Mouse (Mus musculus): ENCODE measurements around the gene Zbtb34. TPM values are rescaled to one million over a fixed set of nuclear protein-coding genes. Genes with fewer than 3 reads are reported as not detected.

Zbtb34 gene
- polyA plus RNA-seq, 1 experiment from 2014 or later: 9.3 TPM

GRCm38 (mm10) chr2:33426640-33427398 lies 4.3 kb downstream of the Zbtb34 start:
- Histone ChIP-seq H3K27me3 (ENCODE audit: control insufficient read depth, insufficient read depth, low read depth, low read length) (no peaks in the 10 kb centered on the region), H3K9ac (ENCODE audit: low read length) (no peak overlapping the region), H3K9me3 (ENCODE audit: control insufficient read depth, low read length) (no peaks in the 10 kb centered on the region), H3K4me2 (ENCODE audit: low read depth, low read length) (no peak overlapping the region), H3K36me3 (ENCODE audit: control insufficient read depth, insufficient read depth, low read length) (peaks cover 11% of the 10 kb centered on the region; the same call in 1 of the 2 replicates), H3K27ac (ENCODE audit: low read length) (no peak overlapping the region), H3K4me3 (ENCODE audit: low read length) (no peak overlapping the region), H3K4me1 (replicated peaks; ENCODE audit: control insufficient read depth, insufficient read depth, low read length) (peaks cover 22% of the 10 kb centered on the region)
- WGBS: 80% methylated on average over 10 of the region's 10 CpGs
- no peak for ATAC-seq (ENCODE audit: low read depth)

DNA sequence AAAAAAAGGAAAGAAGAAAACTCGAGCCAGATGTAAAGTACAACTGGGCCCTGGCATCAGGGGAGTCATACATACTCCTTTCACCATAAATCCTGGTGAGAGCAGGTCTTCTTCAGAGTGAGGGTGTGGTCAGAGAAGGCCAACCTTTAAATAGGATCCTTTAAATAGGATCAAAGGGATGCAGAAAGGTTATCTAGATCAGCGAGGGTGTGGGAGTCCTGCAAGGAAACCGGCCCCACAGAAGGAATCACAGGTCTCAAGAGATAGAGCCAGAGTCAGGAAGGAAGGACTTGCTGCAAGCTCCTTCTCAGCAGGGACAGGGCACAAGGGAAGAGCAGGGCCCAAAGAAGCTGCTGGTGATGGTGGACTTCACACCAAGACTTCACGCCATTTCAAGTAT lies 13.7 kb downstream of the Zbtb34 start:
- H3K4me1 ChIP-seq (replicated peaks; ENCODE audit: control insufficient read depth, insufficient read depth, low read length): 0 out of 2 replicates have a peak, but pooled peaks cover 3% of the 10 kb centered on the region
- H3K4me3 ChIP-seq (ENCODE audit: low read length): no peak overlapping the region
- H3K9ac ChIP-seq (ENCODE audit: low read length): no peak overlapping the region
- no peaks in the 10 kb centered on the region for H3K27me3 ChIP-seq (ENCODE audit: control insufficient read depth, insufficient read depth, low read depth, low read length)
- ATAC-seq (ENCODE audit: low read depth): no peak
- no peak overlapping the region for H3K27ac ChIP-seq (ENCODE audit: low read length)
- 0 out of 2 replicates have a peak, but pooled peaks cover 8% of the 10 kb centered on the region for H3K36me3 ChIP-seq (ENCODE audit: control insufficient read depth, insufficient read depth, low read length)
- no peaks in the 10 kb centered on the region for H3K9me3 ChIP-seq (ENCODE audit: control insufficient read depth, low read length)
- no peak overlapping the region for H3K4me2 ChIP-seq (ENCODE audit: low read depth, low read length)
- 57% methylated on average over 4 of the region's 4 CpGs for WGBS

DNA sequence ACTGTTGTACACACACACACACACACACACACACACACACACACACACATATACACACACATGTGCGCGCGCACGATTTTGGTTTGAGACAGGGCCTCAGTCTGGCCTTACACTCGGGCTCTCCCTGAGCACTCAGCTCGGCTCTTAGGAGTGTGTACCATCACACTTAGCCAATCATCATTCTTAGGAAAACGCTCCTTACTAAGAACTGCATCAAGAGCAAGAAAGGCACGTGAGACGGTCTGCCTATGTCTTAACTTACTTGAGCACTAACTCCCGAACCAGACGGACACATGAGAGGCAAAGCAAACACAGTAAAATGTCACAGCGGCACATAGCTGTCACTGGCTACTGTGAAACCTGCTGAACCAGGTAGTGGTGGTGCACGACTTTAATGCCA lies 17.1 kb downstream of the Zbtb34 start:
- H3K27ac ChIP-seq (ENCODE audit: low read length): peak overlapping the region; percentile 49; the same call in 1 of the 2 replicates
- 52% methylated on average over 13 of the region's 13 CpGs for WGBS

DNA sequence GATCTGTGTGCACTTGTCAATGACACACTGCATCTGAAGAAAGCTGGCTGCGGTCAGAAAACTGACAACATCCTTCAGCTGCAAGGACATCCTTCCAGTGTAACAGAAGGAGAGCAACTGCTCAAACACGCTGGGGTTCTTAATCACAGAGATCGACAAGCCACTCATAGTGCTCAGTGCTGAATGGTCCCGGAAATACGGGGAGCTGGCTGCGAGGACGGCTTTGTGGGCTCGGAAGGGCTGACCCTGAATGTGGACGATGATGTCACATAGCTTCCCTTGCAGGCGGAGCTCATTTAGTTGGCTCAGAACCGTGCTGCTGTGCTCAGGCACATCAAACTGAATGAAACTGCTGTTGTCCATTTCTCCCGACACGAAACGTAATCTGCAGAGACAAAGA lies 19.0 kb downstream of the Zbtb34 start:
- Histone ChIP-seq H3K27me3 (ENCODE audit: control insufficient read depth, insufficient read depth, low read depth, low read length) (no peaks in the 10 kb centered on the region), H3K4me3 (ENCODE audit: low read length) (no peak overlapping the region), H3K27ac (ENCODE audit: low read length) (no peak overlapping the region), H3K9me3 (ENCODE audit: control insufficient read depth, low read length) (no peaks in the 10 kb centered on the region), H3K4me2 (ENCODE audit: low read depth, low read length) (no peak overlapping the region), H3K4me1 (replicated peaks; ENCODE audit: control insufficient read depth, insufficient read depth, low read length) (0 out of 2 replicates have a peak, but pooled peaks cover 8% of the 10 kb centered on the region), H3K36me3 (ENCODE audit: control insufficient read depth, insufficient read depth, low read length) (peaks cover 21% of the 10 kb centered on the region), H3K9ac (ENCODE audit: low read length) (no peak overlapping the region)
- no peak for ATAC-seq (ENCODE audit: low read depth)
- whole genome bisulfite sequencing: 76% methylated on average over 14 of the region's 14 CpGs

More for the DNA sequence above, 17.1 kb downstream of the Zbtb34 start:
- H3K4me3 ChIP-seq (ENCODE audit: low read length): no peak overlapping the region
- no peak overlapping the region for H3K4me2 ChIP-seq (ENCODE audit: low read depth, low read length)
- H3K27me3 ChIP-seq (ENCODE audit: control insufficient read depth, insufficient read depth, low read depth, low read length): no peaks in the 10 kb centered on the region
- H3K9ac ChIP-seq (ENCODE audit: low read length): no peak overlapping the region
- peaks cover 19% of the 10 kb centered on the region for H3K36me3 ChIP-seq (ENCODE audit: control insufficient read depth, insufficient read depth, low read length)
- H3K4me1 ChIP-seq (replicated peaks; ENCODE audit: control insufficient read depth, insufficient read depth, low read length): 0 out of 2 replicates have a peak, but pooled peaks cover 10% of the 10 kb centered on the region
- peak; percentile 90 for ATAC-seq (ENCODE audit: low read depth)
- no peaks in the 10 kb centered on the region for H3K9me3 ChIP-seq (ENCODE audit: control insufficient read depth, low read length)

- no peaks in the 10 kb centered on the region; the same call in 1 of the 2 replicates for H3K36me3 ChIP-seq (ENCODE audit: control insufficient read depth, insufficient read depth, low read length)
- H3K4me1 ChIP-seq (replicated peaks; ENCODE audit: control insufficient read depth, insufficient read depth, low read length): no peaks in the 10 kb centered on the region
- H3K27me3 ChIP-seq (ENCODE audit: control insufficient read depth, insufficient read depth, low read depth, low read length): no peaks in the 10 kb centered on the region
- WGBS: 63% methylated on average over 4 of the region's 4 CpGs
- no peaks in the 10 kb centered on the region for H3K9me3 ChIP-seq (ENCODE audit: control insufficient read depth, low read length)
- H3K9ac ChIP-seq (ENCODE audit: low read length): no peak overlapping the region
- no peak overlapping the region for H3K27ac ChIP-seq (ENCODE audit: low read length)
- no peak overlapping the region for H3K4me3 ChIP-seq (ENCODE audit: low read length)
- no peak for ATAC-seq (ENCODE audit: low read depth)
- no peak overlapping the region for H3K4me2 ChIP-seq (ENCODE audit: low read depth, low read length)
Observed at GRCm38 (mm10) chr2:33403511-33404003, 27.6 kb downstream of the Zbtb34 start.

DNA sequence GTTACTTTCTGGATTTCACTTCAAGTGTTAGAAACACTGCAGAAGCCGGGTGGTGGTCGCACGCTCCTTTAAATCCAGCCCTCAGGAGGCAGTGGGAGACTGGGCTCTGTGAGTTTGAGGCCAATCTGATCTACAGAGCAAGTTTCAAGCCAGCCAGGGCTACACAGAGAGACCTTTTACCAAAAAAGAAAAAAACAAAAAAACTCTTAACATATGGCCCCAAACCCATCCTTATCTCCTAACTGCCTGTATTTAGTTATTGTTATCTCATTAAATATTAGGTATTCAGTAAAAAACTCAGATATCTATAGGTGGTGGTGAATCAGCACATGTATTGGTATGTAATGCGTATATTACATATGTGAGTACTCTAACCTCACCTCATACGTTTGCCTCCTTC lies 28.5 kb downstream of the Zbtb34 start:
- Histone ChIP-seq H3K4me3 (ENCODE audit: low read length) (no peak overlapping the region), H3K4me1 (replicated peaks; ENCODE audit: control insufficient read depth, insufficient read depth, low read length) (no peaks in the 10 kb centered on the region), H3K9ac (ENCODE audit: low read length) (no peak overlapping the region), H3K4me2 (ENCODE audit: low read depth, low read length) (no peak overlapping the region), H3K9me3 (ENCODE audit: control insufficient read depth, low read length) (no peaks in the 10 kb centered on the region), H3K36me3 (ENCODE audit: control insufficient read depth, insufficient read depth, low read length) (no peaks in the 10 kb centered on the region; the same call in 1 of the 2 replicates), H3K27ac (ENCODE audit: low read length) (no peak overlapping the region), H3K27me3 (ENCODE audit: control insufficient read depth, insufficient read depth, low read depth, low read length) (no peaks in the 10 kb centered on the region)
- no peak for ATAC-seq (ENCODE audit: low read depth)
- 62% methylated on average over 5 of the region's 5 CpGs for WGBS

DNA sequence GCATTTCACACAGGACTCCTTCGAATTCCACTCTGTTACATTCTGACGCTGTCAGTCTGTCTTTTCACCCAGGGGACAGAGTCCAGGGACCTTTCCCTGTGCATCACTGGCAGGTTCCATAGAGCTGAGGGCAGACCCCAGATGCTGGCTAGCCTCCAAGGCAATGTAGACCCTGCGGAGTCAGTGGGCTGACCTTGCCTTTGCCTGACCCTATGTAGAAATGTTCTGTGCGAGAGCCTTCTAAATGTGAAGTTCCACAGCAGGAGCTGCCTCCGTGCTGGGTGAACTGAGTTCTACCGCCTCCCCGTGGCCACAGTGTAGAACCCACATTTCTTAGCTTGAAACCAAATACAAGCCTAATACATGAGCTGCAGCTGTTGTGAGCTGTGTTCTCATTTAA lies 28.9 kb downstream of the Zbtb34 start:
- no peak overlapping the region for H3K4me3 ChIP-seq (ENCODE audit: low read length)
- WGBS: 27% methylated on average over 7 of the region's 7 CpGs
- no peaks in the 10 kb centered on the region for H3K9me3 ChIP-seq (ENCODE audit: control insufficient read depth, low read length)
- H3K4me2 ChIP-seq (ENCODE audit: low read depth, low read length): no peak overlapping the region
- H3K4me1 ChIP-seq (replicated peaks; ENCODE audit: control insufficient read depth, insufficient read depth, low read length): no peaks in the 10 kb centered on the region
- H3K36me3 ChIP-seq (ENCODE audit: control insufficient read depth, insufficient read depth, low read length): no peaks in the 10 kb centered on the region; the same call in 1 of the 2 replicates
- peak; percentile 41; the same call in 1 of the 2 replicates for ATAC-seq (ENCODE audit: low read depth)
- H3K9ac ChIP-seq (ENCODE audit: low read length): no peak overlapping the region
- no peaks in the 10 kb centered on the region for H3K27me3 ChIP-seq (ENCODE audit: control insufficient read depth, insufficient read depth, low read depth, low read length)
- H3K27ac ChIP-seq (ENCODE audit: low read length): no peak overlapping the region

- Histone ChIP-seq H3K4me3 (ENCODE audit: low read length) (no peak overlapping the region), H3K9ac (ENCODE audit: low read length) (no peak overlapping the region), H3K36me3 (ENCODE audit: control insufficient read depth, insufficient read depth, low read length) (no peaks in the 10 kb centered on the region; the same call in 1 of the 2 replicates), H3K9me3 (ENCODE audit: control insufficient read depth, low read length) (no peaks in the 10 kb centered on the region), H3K27me3 (ENCODE audit: control insufficient read depth, insufficient read depth, low read depth, low read length) (no peaks in the 10 kb centered on the region), H3K4me1 (replicated peaks; ENCODE audit: control insufficient read depth, insufficient read depth, low read length) (no peaks in the 10 kb centered on the region), H3K27ac (ENCODE audit: low read length) (no peak overlapping the region), H3K4me2 (ENCODE audit: low read depth, low read length) (no peak overlapping the region)
- 32% methylated on average over 3 of the region's 3 CpGs for WGBS
- no peak for ATAC-seq (ENCODE audit: low read depth)
Observed at GRCm38 (mm10) chr2:33401217-33401616, 29.9 kb downstream of the Zbtb34 start.

DNA sequence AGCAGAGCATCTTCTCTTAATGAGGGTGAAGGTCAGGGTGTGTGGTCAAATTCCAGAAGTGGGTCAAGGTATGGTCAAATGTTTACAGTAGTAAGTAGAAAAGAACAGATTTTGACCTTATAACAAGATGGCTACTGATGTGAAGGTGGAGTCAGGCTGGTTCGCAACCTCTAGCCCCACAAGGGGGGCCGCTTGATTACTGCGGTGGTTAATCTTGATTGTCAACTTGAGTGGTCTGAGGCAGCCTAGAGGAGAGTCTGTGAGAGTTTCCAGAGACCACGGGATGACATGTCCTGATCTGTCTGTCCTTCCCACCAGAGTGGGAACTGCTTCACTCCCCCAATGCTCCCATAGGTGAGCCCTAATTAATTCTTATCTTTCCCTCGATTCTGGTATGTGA lies 30.6 kb downstream of the Zbtb34 start:
- 73% methylated on average over 5 of the region's 5 CpGs for WGBS
- Histone ChIP-seq H3K9me3 (ENCODE audit: control insufficient read depth, low read length) (no peaks in the 10 kb centered on the region), H3K27me3 (ENCODE audit: control insufficient read depth, insufficient read depth, low read depth, low read length) (no peaks in the 10 kb centered on the region), H3K4me2 (ENCODE audit: low read depth, low read length) (no peak overlapping the region), H3K27ac (ENCODE audit: low read length) (no peak overlapping the region), H3K4me3 (ENCODE audit: low read length) (no peak overlapping the region), H3K36me3 (ENCODE audit: control insufficient read depth, insufficient read depth, low read length) (no peaks in the 10 kb centered on the region), H3K4me1 (replicated peaks; ENCODE audit: control insufficient read depth, insufficient read depth, low read length) (no peaks in the 10 kb centered on the region), H3K9ac (ENCODE audit: low read length) (no peak overlapping the region)
- no peak for ATAC-seq (ENCODE audit: low read depth)
